Mouse (Mus musculus) heart, embryonic 10.5 days (tissue): ENCODE data around the gene Rnf6. TPM values are rescaled to one million over a fixed set of nuclear protein-coding genes. Genes with fewer than 3 reads are reported as not detected.
A peak's percentile ranks its signal among the peaks of the same experiment; 100 is the strongest.

Experiments
- DNase-seq: peaks from one replicate; pipeline ENCODE4 v3.0.0-alpha.2; 2017; ENCODE audit warnings: low spot score
- H3K27ac ChIP-seq: fragments of 300-500 bp; sonication (generic); 2 replicates; pipeline ENCODE4 v1.5.1; 2016; ENCODE audit warnings: mild to moderate bottlenecking
- H3K27me3 ChIP-seq: fragments of 300-500 bp; sonication (generic); 2 replicates; pipeline ENCODE4 v1.6.1; 2016; ENCODE audit warnings: mild to moderate bottlenecking; ENCODE audit not compliant: poor library complexity, insufficient read depth, severe bottlenecking
- H3K36me3 ChIP-seq: fragments of 300-500 bp; sonication (generic); 2 replicates; pipeline ENCODE4 v1.6.1; 2016; ENCODE audit warnings: mild to moderate bottlenecking, moderate library complexity
- H3K4me1 ChIP-seq: fragments of 300-500 bp; sonication (generic); 2 replicates; pipeline ENCODE4 v1.6.1; 2016; ENCODE audit warnings: mild to moderate bottlenecking
- H3K4me3 ChIP-seq: fragments of 300-500 bp; sonication (generic); 2 replicates; pipeline ENCODE4 v1.5.1; 2016; ENCODE audit warnings: mild to moderate bottlenecking, moderate library complexity
- H3K9me3 ChIP-seq: fragments of 300-500 bp; sonication (generic); 2 replicates; pipeline ENCODE4 v1.6.1; 2016; ENCODE audit warnings: mild to moderate bottlenecking, moderate library complexity
- WGBS: fragments of 180-500 bp; shearing (Covaris S2); methylation state at CpG from one replicate; pipeline ENCODE4 v1.1.7; 2016; 5-methylcytosine and 5-hydroxymethylcytosine counted together
- polyA plus RNA-seq: library from polyadenylated mRNA; unstranded; fragments of >200 nt; fragmentation: Nextera tagmentation; extraction: Ambion mirVana; gene quantifications from 2 replicates; pipeline ENCODE4 v1.2.1, GENCODE M21; 2016

The Rnf6 gene
- polyA plus RNA-seq = 41.1 and 41.2 TPM in 2 replicates

- Histone ChIP-seq H3K4me1 (peaks cover 4% of the 10 kb centered on the region; the same call in 1 of the 2 replicates), H3K36me3 (peaks cover 31% of the 10 kb centered on the region), H3K4me3 (peak within 1 kb of the TSS; percentile 77), H3K27ac (peak within 1 kb of the TSS; percentile 98), H3K9me3 (no peaks in the 10 kb centered on the region), H3K27me3 (no peaks in the 10 kb centered on the region)
- peak; percentile 98 for DNase-seq
- WGBS = under 1% methylated on average over 67 of the region's 67 CpGs
Measured at GRCm38 (mm10) chr5:146220879-146221714, at the start of gene Rnf6. Gene Rnf6, minus strand, starts transcription at chr5:146221555.

- 91% methylated on average over 9 of the region's 9 CpGs for WGBS
- no peak for DNase-seq
- peaks cover 36% of the 10 kb centered on the region for H3K36me3 ChIP-seq
Measured at GRCm38 (mm10) chr5:146270593-146270992, 49.2 kb upstream of the Rnf6 start.

DNA sequence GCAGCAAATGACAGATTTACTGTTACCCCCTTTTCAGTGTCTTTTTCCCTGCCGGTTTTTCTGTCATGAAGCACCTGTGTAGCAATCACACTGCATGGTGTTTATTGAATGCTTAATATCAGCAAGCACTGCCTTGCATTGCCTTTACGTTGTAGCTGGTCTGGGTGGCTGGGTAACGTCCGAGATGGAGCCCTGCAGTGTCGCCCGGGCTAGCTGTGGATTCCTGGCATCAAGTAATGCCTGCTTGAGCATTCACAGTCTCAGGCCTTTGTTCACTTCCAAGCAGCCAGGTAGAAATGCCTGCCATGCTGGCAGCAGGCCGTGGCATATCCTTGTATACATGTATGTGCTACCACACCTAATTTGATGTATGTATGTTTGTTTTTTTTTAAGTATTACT is 46.4 kb upstream of the Rnf6 start:
- Histone ChIP-seq H3K27ac (no peak overlapping the region), H3K4me1 (peaks cover 9% of the 10 kb centered on the region; the same call in 1 of the 2 replicates), H3K36me3 (peaks cover 25% of the 10 kb centered on the region), H3K4me3 (no peak overlapping the region), H3K9me3 (no peaks in the 10 kb centered on the region), H3K27me3 (no peaks in the 10 kb centered on the region)
- 95% methylated on average over 7 of the region's 7 CpGs for WGBS
- no peak for DNase-seq

More at GRCm38 (mm10) chr5:146270593-146270992, 49.2 kb upstream of the Rnf6 start:
- peaks cover 6% of the 10 kb centered on the region; the same call in 1 of the 2 replicates for H3K4me1 ChIP-seq
- no peaks in the 10 kb centered on the region for H3K9me3 ChIP-seq
- H3K4me3 ChIP-seq = no peak overlapping the region
- no peaks in the 10 kb centered on the region for H3K27me3 ChIP-seq
- H3K27ac ChIP-seq = no peak overlapping the region

DNA sequence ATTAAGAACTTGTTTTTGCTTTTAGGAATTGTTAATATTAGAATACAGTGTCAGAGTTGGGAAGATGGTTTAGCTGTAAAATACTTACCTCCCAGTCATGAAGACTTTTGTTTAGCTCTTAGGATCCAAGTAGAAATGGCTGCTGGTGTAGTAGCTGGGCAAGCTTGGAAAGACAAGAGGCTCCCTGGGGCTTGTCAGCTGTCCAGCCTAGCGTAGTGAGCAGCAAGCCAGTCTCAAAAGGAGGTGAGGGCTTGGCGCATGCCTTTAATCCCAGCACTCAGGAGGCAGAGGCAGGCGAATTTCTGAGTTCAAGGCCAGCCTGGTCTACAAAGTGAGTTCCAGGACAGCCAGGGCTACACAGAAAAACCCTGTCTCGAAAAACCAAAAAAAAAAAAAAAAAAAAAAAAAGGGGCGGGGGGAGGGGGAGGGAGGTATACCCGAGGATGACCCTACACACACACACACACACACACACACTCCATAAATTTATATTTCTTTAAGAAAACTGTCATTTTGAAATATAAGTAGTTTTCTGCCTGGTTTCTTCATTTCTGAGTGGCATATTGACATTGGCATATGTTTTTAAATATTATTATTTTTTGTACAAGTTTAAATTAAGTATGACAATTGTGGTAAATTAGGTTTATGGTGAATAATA is 44.7 kb upstream of the Rnf6 start:
- H3K4me1 ChIP-seq = peaks cover 9% of the 10 kb centered on the region; the same call in 1 of the 2 replicates
- no peaks in the 10 kb centered on the region for H3K27me3 ChIP-seq
- H3K27ac ChIP-seq = no peak overlapping the region
- no peak overlapping the region for H3K4me3 ChIP-seq
- H3K36me3 ChIP-seq = peaks cover 22% of the 10 kb centered on the region; the same call in 1 of the 2 replicates
- WGBS = 73% methylated on average over 5 of the region's 6 CpGs
- no peak for DNase-seq
- H3K9me3 ChIP-seq = no peaks in the 10 kb centered on the region

DNA sequence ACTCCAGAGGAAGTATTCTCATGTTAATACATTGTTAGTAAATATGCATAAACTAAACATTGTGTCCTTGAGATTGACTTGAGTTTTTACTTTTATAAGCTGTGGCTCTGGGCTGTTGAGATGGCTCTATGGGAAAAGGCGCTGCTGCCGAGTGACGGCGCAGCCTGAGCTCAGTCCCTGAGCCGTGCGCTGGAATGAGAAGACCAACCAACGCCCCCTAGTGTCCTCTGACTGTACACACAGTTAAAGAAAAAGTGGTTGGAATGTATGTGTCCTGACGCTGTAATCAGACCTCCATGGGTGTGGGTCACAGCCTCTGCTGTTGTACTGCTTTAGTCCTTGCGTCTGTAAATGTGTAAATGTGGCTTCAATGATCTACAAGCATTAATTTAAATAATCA is 38.6 kb upstream of the Rnf6 start:
- Histone ChIP-seq H3K27me3 (no peaks in the 10 kb centered on the region), H3K4me3 (no peak overlapping the region), H3K36me3 (peaks cover 24% of the 10 kb centered on the region), H3K9me3 (no peaks in the 10 kb centered on the region), H3K4me1 (0 out of 2 replicates have a peak, but pooled peaks cover 3% of the 10 kb centered on the region), H3K27ac (no peak overlapping the region)
- WGBS = 33% methylated on average over 9 of the region's 9 CpGs
- DNase-seq = no peak

DNA sequence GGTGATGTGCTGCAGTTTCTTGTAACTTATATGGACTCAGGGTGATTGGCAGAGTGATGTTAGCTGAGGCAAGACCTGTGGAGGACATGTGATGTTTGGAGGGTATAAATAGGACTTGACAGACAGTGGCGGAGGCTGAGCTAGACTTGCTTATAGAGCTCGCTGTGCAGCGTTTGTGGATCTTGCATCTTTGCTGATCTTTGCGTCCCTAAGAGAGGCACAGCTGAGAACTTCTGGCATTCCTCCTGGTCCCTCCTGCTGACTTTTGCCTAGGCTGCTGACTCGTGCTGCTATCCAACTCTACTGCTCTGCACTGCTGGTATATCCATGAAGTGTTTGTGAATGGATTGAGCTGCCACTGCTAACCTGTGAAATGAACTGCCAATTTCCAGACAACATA is 32.3 kb upstream of the Rnf6 start:
- H3K4me1 ChIP-seq = peaks cover 26% of the 10 kb centered on the region
- H3K36me3 ChIP-seq = peaks cover 10% of the 10 kb centered on the region
- no peaks in the 10 kb centered on the region for H3K27me3 ChIP-seq
- no peak overlapping the region for H3K27ac ChIP-seq
- no peak overlapping the region for H3K4me3 ChIP-seq
- no peaks in the 10 kb centered on the region for H3K9me3 ChIP-seq
- 74% methylated on average over 5 of the region's 5 CpGs for WGBS
- DNase-seq = no peak

GRCm38 (mm10) chr5:146251663-146252429 is 30.5 kb upstream of the Rnf6 start:
- DNase-seq = no peak
- Histone ChIP-seq H3K36me3 (peaks cover 6% of the 10 kb centered on the region; the same call in 1 of the 2 replicates), H3K4me3 (no peak overlapping the region), H3K9me3 (no peaks in the 10 kb centered on the region), H3K4me1 (peaks cover 31% of the 10 kb centered on the region), H3K27ac (no peak overlapping the region), H3K27me3 (no peaks in the 10 kb centered on the region)
- 79% methylated on average over 5 of the region's 5 CpGs for WGBS

- Histone ChIP-seq H3K27ac (peak overlapping the region; percentile 39; the same call in 1 of the 2 replicates), H3K4me1 (peaks cover 36% of the 10 kb centered on the region), H3K27me3 (no peaks in the 10 kb centered on the region), H3K4me3 (no peak overlapping the region; the same call in 1 of the 2 replicates), H3K36me3 (peaks cover 6% of the 10 kb centered on the region; the same call in 1 of the 2 replicates), H3K9me3 (no peaks in the 10 kb centered on the region)
- DNase-seq = peak; percentile 79
- 33% methylated on average over 12 of the region's 12 CpGs for WGBS
Measured at GRCm38 (mm10) chr5:146250369-146251075, 29.2 kb upstream of the Rnf6 start.

GRCm38 (mm10) chr5:146248746-146249145 is 27.4 kb upstream of the Rnf6 start:
- 86% methylated on average over 10 of the region's 10 CpGs for WGBS
- Histone ChIP-seq H3K27me3 (no peaks in the 10 kb centered on the region), H3K36me3 (peaks cover 6% of the 10 kb centered on the region; the same call in 1 of the 2 replicates), H3K9me3 (no peaks in the 10 kb centered on the region), H3K4me1 (peaks cover 36% of the 10 kb centered on the region), H3K4me3 (no peak overlapping the region), H3K27ac (no peak overlapping the region)
- no peak for DNase-seq

- Histone ChIP-seq H3K36me3 (peaks cover 6% of the 10 kb centered on the region; the same call in 1 of the 2 replicates), H3K27me3 (no peaks in the 10 kb centered on the region), H3K4me3 (no peak overlapping the region), H3K27ac (no peak overlapping the region), H3K4me1 (peaks cover 45% of the 10 kb centered on the region), H3K9me3 (no peaks in the 10 kb centered on the region)
- no peak for DNase-seq
- WGBS = 64% methylated on average over 5 of the region's 5 CpGs
Measured at GRCm38 (mm10) chr5:146247709-146248108, 26.4 kb upstream of the Rnf6 start.

DNA sequence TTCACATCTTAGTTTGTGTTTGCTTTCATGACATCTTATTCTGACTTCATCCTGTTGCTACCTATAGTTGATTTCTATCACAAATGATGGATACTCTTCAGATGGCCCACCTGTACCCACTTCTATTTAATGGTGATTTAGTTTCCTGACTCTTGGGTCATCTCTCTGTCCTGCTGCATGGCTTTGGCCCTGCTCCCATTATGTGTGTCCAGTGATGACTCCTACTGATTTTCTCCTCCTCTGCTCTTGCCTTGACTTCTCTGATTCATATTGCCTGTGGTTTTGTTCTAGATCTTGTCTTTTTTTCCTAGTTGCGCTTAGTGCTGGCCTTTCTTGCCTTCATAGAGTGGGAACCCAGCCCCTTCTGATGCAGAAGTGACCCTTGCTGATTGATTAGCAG is 25.0 kb upstream of the Rnf6 start:
- Histone ChIP-seq H3K27ac (no peak overlapping the region), H3K27me3 (no peaks in the 10 kb centered on the region), H3K4me1 (peaks cover 39% of the 10 kb centered on the region), H3K4me3 (no peak overlapping the region), H3K36me3 (peaks cover 6% of the 10 kb centered on the region; the same call in 1 of the 2 replicates), H3K9me3 (no peaks in the 10 kb centered on the region)
- WGBS = 96% methylated on average over 1 of the region's 1 CpGs
- no peak for DNase-seq
